Mouse (Mus musculus): ENCODE data around the gene Mgat3. TPM values are rescaled to one million over a fixed set of nuclear protein-coding genes. Genes with fewer than 3 reads are reported as not detected.

Mgat3 gene
- 11.4 and 12.3 TPM in 2 replicates for polyA plus RNA-seq (2015; fragmentation: Nextera tagmentation; extraction: Ambion mirVana)

- Histone ChIP-seq H3K9ac (replicated peaks) (peak within 1 kb of the TSS; percentile 98), H3K27me3 (no peaks in the 10 kb centered on the region), H3K27ac (peak within 1 kb of the TSS; percentile 95), H3K4me1 (replicated peaks) (peaks cover 38% of the 10 kb centered on the region), H3K9me3 (no peaks in the 10 kb centered on the region), H3K4me2 (replicated peaks) (peak within 1 kb of the TSS; percentile 87), H3K36me3 (no peaks in the 10 kb centered on the region), H3K4me3 (replicated peaks) (peak within 1 kb of the TSS; percentile 96)
- ATAC-seq = peak; percentile 83
- WGBS = 2% methylated on average over 57 of the region's 85 CpGs
These were observed at the start of gene Mgat3 for GRCm38 (mm10) chr15:80173001-80173771. Gene Mgat3 (plus strand): TSS chr15:80173721.

DNA sequence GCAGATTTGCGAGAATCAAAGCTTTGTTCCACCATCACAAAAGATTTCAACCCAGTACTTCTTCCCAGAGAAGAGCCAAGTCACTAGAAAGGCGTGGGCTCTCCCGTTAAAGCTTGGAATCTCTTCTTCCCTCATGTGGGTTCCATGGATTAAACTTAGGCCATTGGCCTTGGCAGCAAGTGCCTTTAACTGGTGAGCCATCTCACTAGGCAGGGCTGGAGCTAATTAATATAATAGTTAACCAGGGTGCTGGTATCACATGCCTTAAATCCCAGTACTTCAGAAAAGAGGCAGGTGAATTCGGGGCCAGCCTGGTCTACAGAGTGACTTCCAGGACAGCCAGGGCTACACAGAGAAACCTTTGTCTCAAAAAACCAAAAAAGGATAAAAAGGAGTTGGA is 48.9 kb upstream of the Mgat3 start:
- no peaks in the 10 kb centered on the region for H3K4me1 ChIP-seq (replicated peaks)
- H3K4me3 ChIP-seq (replicated peaks) = no peak overlapping the region
- 80% methylated on average over 4 of the region's 4 CpGs for WGBS
- no peaks in the 10 kb centered on the region for H3K9me3 ChIP-seq
- H3K27me3 ChIP-seq = no peaks in the 10 kb centered on the region
- H3K4me2 ChIP-seq (replicated peaks) = no peak overlapping the region
- no peaks in the 10 kb centered on the region for H3K36me3 ChIP-seq
- H3K27ac ChIP-seq = no peak overlapping the region
- ATAC-seq = no peak
- no peak overlapping the region for H3K9ac ChIP-seq (replicated peaks)

- no peak overlapping the region for H3K4me2 ChIP-seq (replicated peaks)
- H3K9ac ChIP-seq (replicated peaks) = no peak overlapping the region
- H3K4me1 ChIP-seq (replicated peaks) = no peaks in the 10 kb centered on the region
- no peak overlapping the region for H3K27ac ChIP-seq
- no peaks in the 10 kb centered on the region for H3K27me3 ChIP-seq
- H3K4me3 ChIP-seq (replicated peaks) = no peak overlapping the region
- no peak for ATAC-seq
- 72% methylated on average over 1 of the region's 1 CpGs for WGBS
- no peaks in the 10 kb centered on the region for H3K9me3 ChIP-seq
- no peaks in the 10 kb centered on the region for H3K36me3 ChIP-seq
These were observed 46.3 kb upstream of the Mgat3 start for GRCm38 (mm10) chr15:80127191-80127590.

GRCm38 (mm10) chr15:80129982-80130381 is 43.5 kb upstream of the Mgat3 start:
- H3K27ac ChIP-seq = no peak overlapping the region
- no peak for ATAC-seq
- no peak overlapping the region for H3K9ac ChIP-seq (replicated peaks)
- WGBS = 90% methylated on average over 6 of the region's 6 CpGs
- peaks cover 17% of the 10 kb centered on the region for H3K4me1 ChIP-seq (replicated peaks)
- H3K36me3 ChIP-seq = no peaks in the 10 kb centered on the region
- H3K4me2 ChIP-seq (replicated peaks) = no peak overlapping the region
- no peaks in the 10 kb centered on the region for H3K9me3 ChIP-seq
- no peak overlapping the region for H3K4me3 ChIP-seq (replicated peaks)
- no peaks in the 10 kb centered on the region for H3K27me3 ChIP-seq

- H3K4me3 ChIP-seq (replicated peaks) = no peak overlapping the region
- 88% methylated on average over 5 of the region's 5 CpGs for WGBS
- no peaks in the 10 kb centered on the region for H3K9me3 ChIP-seq
- H3K4me2 ChIP-seq (replicated peaks) = no peak overlapping the region
- peaks cover 17% of the 10 kb centered on the region for H3K4me1 ChIP-seq (replicated peaks)
- no peaks in the 10 kb centered on the region for H3K27me3 ChIP-seq
- no peak overlapping the region for H3K9ac ChIP-seq (replicated peaks)
- ATAC-seq = no peak
- no peaks in the 10 kb centered on the region for H3K36me3 ChIP-seq
- H3K27ac ChIP-seq = no peak overlapping the region
These were observed 42.8 kb upstream of the Mgat3 start for GRCm38 (mm10) chr15:80130689-80131088.

GRCm38 (mm10) chr15:80131421-80131820 is 42.1 kb upstream of the Mgat3 start:
- Histone ChIP-seq H3K9me3 (no peaks in the 10 kb centered on the region), H3K4me2 (replicated peaks) (no peak overlapping the region), H3K4me3 (replicated peaks) (no peak overlapping the region), H3K27ac (no peak overlapping the region), H3K9ac (replicated peaks) (no peak overlapping the region), H3K4me1 (replicated peaks) (peaks cover 17% of the 10 kb centered on the region), H3K27me3 (no peaks in the 10 kb centered on the region), H3K36me3 (no peaks in the 10 kb centered on the region; the same call in 1 of the 2 replicates)
- no peak for ATAC-seq
- WGBS = 71% methylated on average over 6 of the region's 6 CpGs

- Histone ChIP-seq H3K4me1 (replicated peaks) (peaks cover 19% of the 10 kb centered on the region), H3K4me3 (replicated peaks) (peak overlapping the region; percentile 73), H3K27ac (no peak overlapping the region; the same call in 1 of the 2 replicates), H3K36me3 (peaks cover 3% of the 10 kb centered on the region; the same call in 1 of the 2 replicates), H3K9ac (replicated peaks) (peak overlapping the region; percentile 83; the same call in 1 of the 2 replicates), H3K4me2 (replicated peaks) (peak overlapping the region; percentile 77), H3K9me3 (no peaks in the 10 kb centered on the region), H3K27me3 (no peaks in the 10 kb centered on the region)
- WGBS = 84% methylated on average over 9 of the region's 9 CpGs
- no peak; the same call in 1 of the 2 replicates for ATAC-seq
These were observed 41.1 kb upstream of the Mgat3 start for GRCm38 (mm10) chr15:80132452-80132851.

- Histone ChIP-seq H3K4me3 (replicated peaks) (peak within 1 kb of the TSS; percentile 73), H3K36me3 (peaks cover 4% of the 10 kb centered on the region; the same call in 1 of the 2 replicates), H3K27ac (peak within 1 kb of the TSS; percentile 99), H3K4me1 (replicated peaks) (peaks cover 25% of the 10 kb centered on the region), H3K9me3 (no peaks in the 10 kb centered on the region), H3K27me3 (no peaks in the 10 kb centered on the region), H3K4me2 (replicated peaks) (peak within 1 kb of the TSS; percentile 77), H3K9ac (replicated peaks) (peak within 1 kb of the TSS; percentile 83)
- WGBS = under 1% methylated on average over 59 of the region's 59 CpGs
- peak; percentile 96 for ATAC-seq
These were observed 40.4 kb upstream of the Mgat3 start, which contains the start of gene Tab1 for GRCm38 (mm10) chr15:80132993-80133586. Gene Tab1 (plus strand): TSS chr15:80133127.

- peaks cover 30% of the 10 kb centered on the region for H3K4me1 ChIP-seq (replicated peaks)
- H3K4me2 ChIP-seq (replicated peaks) = peak overlapping the region; percentile 77
- H3K9ac ChIP-seq (replicated peaks) = peak overlapping the region; percentile 83
- H3K27ac ChIP-seq = peak overlapping the region; percentile 99
- no peaks in the 10 kb centered on the region for H3K27me3 ChIP-seq
- H3K9me3 ChIP-seq = no peaks in the 10 kb centered on the region
- peak overlapping the region; percentile 73 for H3K4me3 ChIP-seq (replicated peaks)
- peaks cover 4% of the 10 kb centered on the region; the same call in 1 of the 2 replicates for H3K36me3 ChIP-seq
- WGBS = 14% methylated on average over 14 of the region's 14 CpGs
- ATAC-seq = peak; percentile 41
These were observed 39.7 kb upstream of the Mgat3 start for GRCm38 (mm10) chr15:80133682-80134449.

DNA sequence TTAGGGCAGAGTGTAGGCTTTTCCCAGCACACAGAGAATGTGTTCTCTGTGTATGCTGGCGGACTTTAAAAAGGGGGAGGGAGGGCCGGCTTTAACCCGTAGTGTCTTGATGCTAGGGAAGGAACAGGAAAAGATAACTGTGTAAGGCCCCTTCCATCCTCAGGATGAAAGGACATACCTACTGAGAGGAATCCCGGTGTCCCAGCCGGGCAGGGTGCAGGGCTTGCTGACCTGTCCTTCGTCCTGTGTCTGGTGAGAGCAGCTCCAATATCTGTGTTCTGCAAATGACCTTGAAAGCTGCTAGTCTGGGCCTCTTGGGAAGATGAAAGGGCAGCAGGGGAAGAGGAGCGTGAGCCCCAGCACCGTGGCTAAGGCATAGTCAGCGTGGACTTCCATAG is 39.1 kb upstream of the Mgat3 start:
- 55% methylated on average over 9 of the region's 9 CpGs for WGBS
- Histone ChIP-seq H3K9ac (replicated peaks) (peak overlapping the region; percentile 83), H3K27me3 (no peaks in the 10 kb centered on the region), H3K9me3 (no peaks in the 10 kb centered on the region), H3K4me2 (replicated peaks) (peak overlapping the region; percentile 77), H3K4me1 (replicated peaks) (peaks cover 30% of the 10 kb centered on the region), H3K36me3 (peaks cover 4% of the 10 kb centered on the region; the same call in 1 of the 2 replicates), H3K27ac (peak overlapping the region; percentile 99; the same call in 1 of the 2 replicates), H3K4me3 (replicated peaks) (peak overlapping the region; percentile 73)
- no peak for ATAC-seq

GRCm38 (mm10) chr15:80135499-80135898 is 38.0 kb upstream of the Mgat3 start:
- ATAC-seq = no peak
- peaks cover 7% of the 10 kb centered on the region for H3K36me3 ChIP-seq
- no peaks in the 10 kb centered on the region for H3K9me3 ChIP-seq
- WGBS = 97% methylated on average over 2 of the region's 2 CpGs
- H3K4me2 ChIP-seq (replicated peaks) = no peak overlapping the region
- H3K9ac ChIP-seq (replicated peaks) = no peak overlapping the region
- H3K4me3 ChIP-seq (replicated peaks) = no peak overlapping the region
- H3K27ac ChIP-seq = no peak overlapping the region
- peaks cover 30% of the 10 kb centered on the region for H3K4me1 ChIP-seq (replicated peaks)
- H3K27me3 ChIP-seq = no peaks in the 10 kb centered on the region
